Mouse (Mus musculus): ENCODE measurements around the gene Tmem178b.

GRCm38 (mm10) chr6:39978942-39979341, 105.9 kb downstream of the Tmem178b start:
- TF ChIP-seq MAFK (IDR thresholded peaks at IDR 0.05; ENCODE audit: insufficient read depth, low read depth, low read length): no peak
- no peak for TF ChIP-seq HCFC1 (IDR thresholded peaks at IDR 0.05; ENCODE audit: borderline replicate concordance, insufficient read depth, low read length)

All from ES-E14 (cell line).